Mouse (Mus musculus) hematopoietic stem cell, adult 5-6 weeks (primary cell): ENCODE measurements at regions not wholly inside any gene's neighbourhood (a gene's known extent, or its start where the extent isn't known, plus 50 kb on each side); places are given as distances from the start of the nearest gene placed in this dataset.

Experiments
- ATAC-seq, 2 experiments: fragments of 125-278 bp in 1 of 2; replicated peaks in 1 of 2; 2 replicates each; pipeline ENCODE4 v1.8.0; 2016 to 2017; ENCODE audit warnings: inconsistent platforms in 2 of 2, mild to moderate bottlenecking in 2 of 2, moderate number of reproducible peaks in 2 of 2, low read depth in 1 of 2, moderate TSS enrichment in 1 of 2; ENCODE audit not compliant: low FRiP score in 2 of 2, poor library complexity in 2 of 2, severe bottlenecking in 2 of 2, insufficient read depth in 1 of 2, low TSS enrichment in 1 of 2

DNA sequence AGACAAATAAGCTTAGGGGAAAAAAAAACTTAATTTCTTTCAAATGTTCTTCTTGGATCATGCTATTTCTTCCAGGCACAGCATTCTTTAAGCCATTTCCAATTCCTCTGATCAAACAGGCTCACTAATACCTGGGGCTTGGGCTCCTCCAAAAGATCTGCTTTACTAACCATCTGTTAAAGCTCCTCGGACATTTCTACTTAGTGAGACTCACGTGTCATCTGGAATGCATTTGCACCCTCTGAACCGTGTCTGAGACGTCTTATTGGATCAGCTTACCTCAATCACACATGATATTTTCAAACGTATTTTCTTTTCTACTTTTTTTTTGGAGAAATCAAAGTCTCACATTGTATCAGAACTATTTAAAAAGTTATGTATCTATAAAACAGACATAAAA lies 132.4 kb downstream of the Npr3 start:
- no peak for ATAC-seq

DNA sequence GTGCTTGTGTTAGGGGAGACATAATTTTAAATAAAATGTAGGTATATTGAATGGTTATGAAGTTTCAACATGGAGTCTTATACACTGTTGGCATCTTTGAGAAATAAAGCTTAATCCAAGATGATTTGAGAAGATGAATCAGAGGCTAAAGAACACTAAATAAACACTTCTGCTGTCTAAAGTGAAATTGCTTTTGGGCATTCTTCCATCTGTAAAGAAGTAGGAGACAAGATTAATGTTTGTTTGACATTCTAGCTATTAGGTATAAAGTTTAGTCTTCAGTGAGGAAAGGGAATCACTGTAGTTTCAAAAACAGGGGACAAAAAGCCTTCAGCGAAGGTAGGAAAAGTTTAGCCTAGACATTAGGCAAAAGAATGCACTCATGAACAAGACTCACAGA lies 136.5 kb downstream of the Npr3 start:
- no peak for ATAC-seq

DNA sequence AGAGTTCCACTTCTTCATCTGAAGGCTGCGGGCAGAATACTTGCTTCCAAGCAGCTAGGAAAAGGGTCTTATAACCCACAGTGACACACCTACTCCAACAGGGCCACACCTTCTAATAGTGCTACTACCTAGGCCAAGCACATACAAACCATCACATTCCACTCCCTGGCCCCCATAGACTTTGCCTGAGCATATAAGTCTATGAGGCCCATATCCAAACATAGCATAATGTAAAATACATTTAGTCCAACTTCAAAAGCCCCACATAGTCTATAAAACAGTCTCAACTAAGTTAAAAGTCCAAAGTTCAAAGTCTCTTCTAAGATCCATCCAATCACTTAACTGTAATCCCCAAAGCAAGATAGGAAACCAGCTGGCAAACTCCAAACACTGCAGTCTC lies 149.1 kb downstream of the Npr3 start:
- no peak for ATAC-seq

DNA sequence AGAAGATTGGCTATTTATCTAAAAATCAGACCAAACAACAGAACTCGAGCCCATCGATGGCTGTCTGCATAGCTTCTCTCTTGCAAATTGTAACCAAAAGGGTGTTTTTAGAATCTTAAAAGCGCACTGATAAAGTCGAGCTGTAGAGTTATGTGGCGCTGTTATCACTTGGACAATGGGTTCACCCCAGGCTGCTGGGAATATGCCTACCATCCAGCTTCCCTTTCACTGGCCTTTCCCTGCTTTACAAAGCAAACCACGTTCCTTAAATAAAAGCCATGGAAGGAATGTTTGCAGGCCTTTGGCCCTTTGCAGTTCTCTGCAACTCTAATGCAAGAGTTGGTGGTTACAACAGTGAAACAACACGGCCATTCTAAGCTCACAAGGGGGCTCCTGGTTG lies 150.3 kb downstream of the Npr3 start:
- ATAC-seq = no peak

DNA sequence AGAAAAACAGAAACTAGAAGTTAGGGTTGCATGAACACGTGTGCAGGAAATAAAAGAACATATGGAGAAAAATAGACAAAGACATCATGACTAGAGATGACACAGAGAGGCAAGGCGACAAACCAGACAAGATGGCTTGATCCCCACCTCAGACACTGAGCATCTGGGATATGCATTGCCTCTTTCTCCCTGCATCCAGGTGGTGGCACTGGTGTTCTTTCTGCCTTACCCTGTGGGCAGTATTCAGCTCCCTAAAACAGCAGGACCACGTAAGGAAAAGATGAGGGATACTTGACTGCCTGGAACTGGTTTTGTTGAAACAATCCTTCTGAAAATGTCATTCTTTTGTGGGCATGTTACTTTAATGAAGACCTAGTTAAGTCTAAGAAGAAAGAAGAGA lies 153.9 kb downstream of the Npr3 start:
- no peak for ATAC-seq

DNA sequence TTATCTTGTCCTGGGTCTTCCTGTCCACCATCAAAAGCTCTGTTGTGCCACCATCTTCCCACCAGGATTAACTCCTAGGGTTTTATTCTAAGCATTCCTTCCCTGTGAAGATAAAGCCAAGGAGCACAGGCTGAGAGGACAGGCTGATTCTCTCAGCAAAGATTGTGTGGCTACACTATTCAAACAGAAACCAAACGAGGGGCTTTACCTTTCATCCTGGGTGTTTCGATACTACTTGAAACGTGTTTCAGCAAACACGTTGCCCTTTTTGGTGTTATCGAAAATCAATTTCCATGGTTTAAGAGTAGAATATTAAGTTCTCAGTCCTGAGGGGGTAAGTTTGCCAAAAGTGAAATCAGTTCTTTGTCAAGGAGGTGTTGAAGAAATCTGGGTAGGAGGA lies 156.2 kb downstream of the Npr3 start:
- no peak for ATAC-seq

DNA sequence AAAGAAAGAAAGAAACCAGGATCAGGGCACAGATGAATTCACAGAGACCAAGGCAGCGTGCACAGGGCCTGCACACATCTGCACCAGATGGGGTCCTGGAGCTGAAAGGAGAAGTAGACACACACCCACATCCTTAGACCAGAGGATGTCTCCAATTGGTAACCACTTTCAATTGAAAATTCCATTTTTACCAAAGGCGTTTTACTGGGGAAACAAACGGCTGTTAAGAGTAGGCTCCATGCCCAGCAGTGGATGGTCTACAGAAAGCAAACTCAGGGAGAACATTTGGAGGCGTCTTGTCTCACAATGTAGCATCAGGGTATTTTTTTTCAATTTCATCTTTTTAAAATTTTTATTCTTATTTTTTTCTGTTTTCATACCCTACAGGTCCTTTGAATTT lies 157.6 kb downstream of the Npr3 start:
- ATAC-seq = no peak

DNA sequence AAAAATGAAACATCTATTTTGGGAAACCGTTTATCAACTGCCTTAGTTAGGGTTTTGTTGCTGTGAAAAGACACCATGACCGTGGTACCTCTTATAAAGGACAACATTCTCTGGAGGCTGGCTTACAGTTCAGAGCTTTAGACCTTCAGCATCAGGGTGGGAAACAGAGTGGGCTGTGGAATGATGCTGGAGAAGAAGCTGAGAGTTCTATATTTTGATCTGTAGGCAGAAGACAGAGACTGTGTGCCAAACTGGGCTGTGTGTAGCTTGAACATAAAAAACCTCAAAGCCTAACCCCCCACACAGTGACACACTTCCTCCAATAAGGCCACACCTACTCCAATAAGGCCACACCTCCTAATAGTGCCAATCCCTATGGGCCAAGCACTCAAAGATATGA lies 158.8 kb downstream of the Npr3 start:
- no peak for ATAC-seq

DNA sequence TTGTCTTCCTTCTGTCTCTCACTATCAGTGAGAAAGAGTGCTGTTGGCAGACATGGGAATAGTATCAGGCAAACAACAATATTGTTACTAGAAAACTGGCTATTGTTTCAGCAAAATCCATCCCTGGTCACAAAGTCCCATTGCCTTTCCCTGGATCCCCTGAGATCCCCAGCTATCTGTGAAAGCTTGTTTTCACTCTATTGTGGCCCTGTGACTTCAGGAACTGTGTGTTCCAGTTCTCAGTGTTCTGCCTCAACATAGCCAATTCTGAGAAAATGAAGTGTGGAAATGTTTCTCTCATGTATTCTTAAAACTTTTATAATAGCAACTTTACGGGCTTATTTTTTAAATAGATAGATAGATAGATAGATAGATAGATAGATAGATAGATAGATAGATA lies 160.3 kb downstream of the Npr3 start:
- ATAC-seq = no peak

DNA sequence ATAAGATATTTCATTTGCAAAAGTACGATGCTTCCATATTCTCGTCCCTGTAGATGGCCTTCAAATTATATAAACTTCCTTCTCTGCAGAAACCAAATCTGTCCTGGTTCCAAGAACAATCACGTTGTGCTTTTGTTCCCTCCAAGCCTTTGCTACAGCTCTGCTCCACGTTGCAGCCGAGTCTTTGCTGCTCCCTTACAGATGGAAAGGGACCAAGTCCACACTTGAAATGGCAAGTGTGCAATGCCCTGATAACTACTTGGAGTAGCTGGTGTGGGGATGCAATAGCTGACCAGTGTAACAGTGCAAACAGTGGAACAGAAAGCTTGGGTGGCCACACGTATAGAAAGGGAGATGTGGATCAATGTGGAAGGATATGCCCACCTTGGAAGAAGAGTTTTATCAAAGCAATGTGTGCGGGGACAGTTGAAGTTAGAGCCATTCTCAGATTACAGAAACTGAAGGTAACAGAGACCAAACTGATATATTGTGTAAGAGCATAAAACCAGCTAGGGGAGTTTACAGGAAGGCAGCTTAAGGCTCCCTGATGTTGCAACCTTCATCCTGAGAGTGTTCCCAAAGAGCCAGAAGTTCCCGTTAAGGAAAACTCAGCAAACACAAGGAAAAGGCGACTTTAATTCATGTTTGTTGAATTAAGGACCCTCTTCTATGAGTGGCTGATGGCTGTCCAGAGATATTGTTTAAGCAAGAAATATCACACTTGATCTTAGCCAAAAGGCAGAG lies 161.3 kb downstream of the Npr3 start:
- no peak for ATAC-seq

DNA sequence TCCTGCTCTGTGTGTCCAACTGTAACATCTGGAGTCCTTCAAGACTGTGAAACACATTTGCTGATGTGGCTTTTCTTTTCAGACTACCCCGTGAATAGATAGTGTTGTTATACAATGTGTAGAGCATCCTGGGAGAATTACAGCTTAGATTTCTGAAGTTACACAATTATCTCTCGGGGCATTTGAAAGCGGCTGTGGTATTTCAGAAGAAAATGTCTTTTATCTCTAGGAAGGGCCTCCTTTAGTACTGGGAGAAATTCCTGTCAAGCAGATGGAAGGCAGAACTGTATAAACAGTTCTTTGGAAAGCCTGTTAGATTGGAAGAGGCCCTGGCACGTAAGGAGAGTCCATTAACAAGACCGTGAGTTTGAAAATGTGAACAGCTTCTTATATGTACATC lies 162.2 kb downstream of the Npr3 start:
- ATAC-seq = no peak

DNA sequence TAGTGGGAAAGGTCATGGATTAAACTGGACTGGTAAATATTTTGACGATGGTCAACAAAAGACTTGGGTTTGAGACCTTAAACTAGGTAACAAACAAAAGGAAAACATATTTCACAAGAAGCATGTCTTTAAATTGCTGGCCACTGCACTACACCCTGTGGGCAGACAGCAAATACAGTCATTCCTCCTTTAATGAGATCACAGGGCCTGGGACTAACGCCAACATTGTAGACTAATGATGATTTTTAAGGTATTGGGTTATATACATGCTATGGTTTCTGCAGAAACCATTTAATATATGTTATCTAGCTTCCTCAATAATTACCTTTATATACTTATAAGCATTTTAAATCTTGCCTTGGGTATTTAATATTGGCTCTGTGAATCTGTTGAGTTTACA lies 162.8 kb downstream of the Npr3 start:
- ATAC-seq = no peak

DNA sequence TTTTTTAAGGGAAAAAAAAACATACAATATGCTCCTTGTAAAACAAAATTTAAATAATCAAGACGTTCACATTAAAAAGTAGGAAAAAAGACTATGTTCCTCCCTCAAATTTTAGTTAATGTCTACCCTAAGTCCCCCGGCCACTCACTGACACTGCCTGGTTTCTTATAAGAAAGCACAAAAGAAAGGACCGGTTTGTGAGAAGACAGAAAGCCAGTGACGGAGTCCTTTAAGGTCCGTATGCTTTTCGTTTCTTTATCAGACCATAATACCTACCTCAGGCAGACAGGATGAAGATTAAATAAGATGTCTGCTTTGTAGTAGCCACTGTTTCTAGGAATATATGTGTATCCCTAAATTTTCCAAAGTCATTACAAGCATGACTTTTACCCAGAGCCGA lies 164.3 kb downstream of the Npr3 start:
- no peak for ATAC-seq

DNA sequence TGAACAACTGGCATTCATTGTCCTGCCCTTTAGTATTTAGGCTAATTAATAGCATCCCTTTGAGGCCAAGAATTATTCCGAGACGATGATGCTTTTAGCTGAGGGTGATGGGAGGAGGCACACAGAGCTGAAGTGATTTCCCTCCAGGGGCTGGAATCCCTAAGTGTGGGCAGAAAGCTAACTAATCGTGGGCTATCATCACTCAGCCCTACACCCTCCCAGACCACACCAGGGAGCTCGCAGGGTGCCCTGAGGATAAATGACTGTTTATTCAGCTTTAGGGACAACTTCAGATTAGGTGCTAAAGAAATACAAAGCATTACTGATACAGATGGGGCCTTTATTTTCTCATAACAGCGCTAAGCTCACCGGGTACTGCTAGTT lies 164.7 kb downstream of the Npr3 start:
- ATAC-seq = no peak

DNA sequence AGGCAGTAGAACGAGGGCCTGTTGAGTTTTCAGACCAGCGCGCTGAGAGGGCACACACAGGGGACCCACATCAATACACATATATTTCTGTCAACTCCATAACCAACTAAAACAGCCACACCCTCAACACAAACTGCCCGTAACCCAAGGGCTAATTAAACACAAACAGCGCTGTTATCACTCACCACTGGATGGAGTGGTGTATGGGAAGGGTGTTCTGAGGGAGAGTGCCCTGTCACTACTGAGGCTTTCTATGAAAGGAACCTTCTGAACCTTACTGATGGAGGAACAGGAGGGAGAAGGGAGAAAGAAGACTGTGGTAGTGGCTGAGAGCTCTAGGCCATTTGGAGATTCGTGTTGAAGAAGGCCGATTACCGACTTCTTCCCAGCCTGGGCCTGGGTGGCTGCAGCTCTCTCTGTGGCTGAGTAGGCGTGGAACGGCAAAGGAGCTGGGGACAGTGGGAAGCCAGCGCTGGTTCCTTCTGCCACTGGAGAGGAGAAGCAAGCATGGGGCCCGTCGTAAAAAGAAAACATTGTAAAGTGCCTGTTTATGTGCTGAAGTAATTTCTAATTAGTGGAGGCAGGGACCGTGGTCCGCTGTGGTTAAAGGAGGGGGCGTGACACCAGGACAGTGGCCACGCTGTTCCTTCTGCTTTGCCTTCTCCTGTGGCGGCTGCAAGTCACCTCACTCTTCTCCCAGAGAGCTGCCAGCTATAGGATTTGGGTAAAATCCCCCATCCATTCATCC lies 165.3 kb downstream of the Npr3 start:
- no peak for ATAC-seq

DNA sequence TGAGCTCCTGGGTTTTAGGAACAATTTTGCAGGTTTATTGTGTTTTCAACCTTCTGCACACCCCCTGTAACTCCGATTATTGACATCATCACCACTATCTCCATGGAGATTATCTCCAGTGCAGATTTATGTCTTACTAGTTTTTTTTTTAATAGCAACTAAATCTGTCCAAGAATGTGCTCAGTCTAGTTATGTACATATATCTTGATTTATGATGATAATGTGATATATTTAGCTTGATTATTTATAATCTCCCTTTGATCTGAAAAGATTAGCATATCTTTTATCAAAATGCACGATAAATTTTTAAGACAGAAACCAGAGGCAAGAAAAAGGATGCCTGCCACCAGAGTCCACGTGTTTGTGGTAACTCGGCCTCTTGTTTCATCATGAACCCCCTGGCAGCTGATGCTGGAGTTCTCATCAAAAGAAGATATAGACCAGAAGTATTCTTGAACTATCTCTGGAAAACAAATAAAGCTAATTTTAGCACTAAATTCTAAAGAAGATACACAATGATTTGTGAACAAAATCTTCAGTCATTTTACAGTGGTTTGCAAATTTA lies 169.6 kb downstream of the Npr3 start:
- ATAC-seq = no peak

DNA sequence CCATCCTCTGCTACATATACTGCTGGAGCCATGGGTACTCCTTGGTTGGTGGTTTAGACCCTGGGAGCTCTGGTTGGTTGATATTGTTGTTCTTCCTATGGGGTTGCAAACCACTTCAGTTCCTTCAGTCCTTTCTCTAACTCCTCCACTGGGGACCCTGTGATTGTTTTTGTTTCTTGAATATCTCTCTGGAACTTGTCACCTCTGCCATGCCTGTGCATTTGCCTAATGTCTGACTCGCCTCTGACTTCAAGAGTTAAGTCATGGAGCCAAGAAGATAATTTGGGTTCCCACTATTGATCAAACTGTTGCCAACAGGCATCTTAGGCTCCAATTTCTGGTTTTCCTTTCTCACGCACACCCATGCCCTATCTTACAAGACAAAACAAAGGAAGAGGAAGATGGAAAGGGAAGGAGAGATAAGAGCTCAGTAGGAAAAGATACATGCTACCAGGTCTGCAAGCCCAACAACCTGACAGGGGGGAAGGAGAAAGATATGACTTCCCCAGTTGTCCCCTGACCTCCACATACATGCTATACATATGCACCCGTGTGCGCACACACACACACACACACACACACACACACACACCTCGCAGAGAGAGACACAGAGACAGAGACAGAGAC lies 172.3 kb downstream of the Npr3 start:
- ATAC-seq = no peak

DNA sequence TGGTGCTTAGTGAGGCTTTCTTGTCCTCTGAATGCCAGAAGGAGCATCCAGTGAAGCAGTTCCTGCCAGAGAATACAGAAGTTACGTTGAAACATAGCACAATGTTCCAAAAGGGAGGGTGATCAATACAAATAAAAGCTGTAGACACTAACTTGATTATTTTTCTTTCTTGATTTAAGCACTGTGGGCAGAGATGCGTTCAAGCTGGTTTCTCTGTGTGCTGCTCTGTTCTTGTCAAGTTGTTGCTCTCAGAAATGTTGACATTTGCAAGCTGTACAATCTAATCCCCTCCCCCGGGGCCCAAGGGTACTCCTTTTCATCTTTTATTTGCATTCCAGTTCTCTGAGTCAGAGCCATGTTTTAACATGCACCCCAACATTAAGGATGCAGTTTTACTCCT lies 177.7 kb downstream of the Npr3 start:
- ATAC-seq = no peak
